Mouse (Mus musculus) T-helper 1 cell (primary cell): Measurements from ENCODE around the gene Clk2.
"Not testable (repeated sequence)": the region's sequence is repeated elsewhere in the genome, so short reads cannot be mapped to it uniquely, and the experiment has no call there.

ENCODE experiments used
- in situ Hi-C: fragments of 300-600 bp; cut with MboI, MseI; formaldehyde crosslinking; loops from one replicate; pipeline ENCODE4 v1.15.1; 2025; ENCODE audit warnings: high pct_unique_total_duplicates

Clk2 gene

DNA sequence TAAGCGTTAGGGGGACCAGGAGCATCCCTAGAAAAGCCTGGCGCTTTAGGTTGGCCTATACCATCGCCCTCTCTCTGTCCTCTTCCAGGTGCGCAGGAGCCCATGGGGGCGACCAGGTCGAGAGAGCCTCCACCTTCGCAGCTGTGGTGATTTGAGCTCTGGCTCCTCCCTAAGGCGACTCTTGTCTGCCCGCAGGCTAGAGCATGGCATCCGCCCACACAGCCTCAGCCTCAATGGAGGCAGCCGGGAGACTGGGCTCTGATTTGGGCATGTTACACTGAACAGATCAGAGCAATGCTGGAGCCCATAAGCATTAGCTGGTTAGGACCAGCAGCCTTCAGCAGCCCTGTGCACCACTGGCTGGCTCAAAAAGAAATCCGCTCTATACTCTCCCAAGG, 23.9 kb downstream of the Clk2 start:
- in situ Hi-C loops: no loop called here

DNA sequence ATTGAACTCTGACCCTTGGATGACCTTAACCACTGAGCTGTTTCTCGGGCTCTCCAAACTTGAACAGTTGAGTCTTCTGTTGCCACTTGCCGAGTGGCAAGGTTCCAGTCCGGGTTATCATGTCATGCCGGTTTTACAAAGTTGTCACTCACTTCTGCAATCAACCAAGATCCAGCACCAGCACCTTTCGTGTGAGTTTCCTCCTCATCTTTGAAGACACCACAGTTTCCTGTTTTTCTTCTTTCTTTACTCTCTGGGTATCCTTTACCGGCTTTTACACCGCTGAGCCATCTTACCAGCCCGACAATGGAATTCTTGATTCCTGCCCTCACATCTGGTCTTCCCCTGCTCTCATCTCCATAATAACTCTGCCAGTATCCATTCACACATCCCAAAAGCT, 25.8 kb downstream of the Clk2 start:
- in situ Hi-C loops: no loop called here

DNA sequence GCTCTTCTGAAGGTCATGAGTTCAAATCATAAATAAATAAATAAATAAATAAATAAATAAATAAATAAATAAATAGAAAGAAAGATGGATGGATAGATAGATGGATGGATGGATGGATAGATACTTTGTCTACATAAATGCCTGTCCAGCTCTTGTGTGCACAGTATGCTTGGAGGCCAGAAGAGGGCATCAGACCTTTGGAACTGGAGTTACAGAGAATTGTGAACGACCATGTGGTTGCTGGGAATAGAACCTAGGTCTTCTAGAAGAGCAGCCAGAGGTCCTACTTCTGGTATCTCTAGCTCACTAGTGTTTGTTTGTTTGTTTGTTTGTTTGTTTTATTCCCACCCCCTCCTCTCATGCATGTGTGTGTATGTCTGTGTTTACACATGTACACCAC, 28.8 kb downstream of the Clk2 start:
- in situ Hi-C loops: no loop called here

DNA sequence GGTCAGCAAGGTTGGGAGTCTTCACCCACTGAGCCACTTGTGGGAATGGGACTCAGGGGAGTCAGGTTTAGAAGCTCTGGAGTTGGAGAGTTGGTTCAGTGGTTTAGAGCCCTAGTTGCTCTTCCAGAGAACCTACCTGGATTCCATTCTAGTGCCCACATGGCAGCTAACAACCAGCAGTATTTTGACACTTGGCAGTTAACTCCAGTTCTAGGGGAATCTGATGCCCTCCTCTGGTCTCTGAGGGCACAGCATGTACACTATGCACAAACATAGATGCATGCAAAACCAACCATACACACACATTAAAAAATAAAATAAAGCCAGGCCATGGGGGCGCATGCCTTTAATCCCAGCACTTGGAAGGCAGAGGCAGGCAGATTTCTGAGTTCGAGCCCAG, 29.3 kb downstream of the Clk2 start:
- in situ Hi-C loops: no loop called here

DNA sequence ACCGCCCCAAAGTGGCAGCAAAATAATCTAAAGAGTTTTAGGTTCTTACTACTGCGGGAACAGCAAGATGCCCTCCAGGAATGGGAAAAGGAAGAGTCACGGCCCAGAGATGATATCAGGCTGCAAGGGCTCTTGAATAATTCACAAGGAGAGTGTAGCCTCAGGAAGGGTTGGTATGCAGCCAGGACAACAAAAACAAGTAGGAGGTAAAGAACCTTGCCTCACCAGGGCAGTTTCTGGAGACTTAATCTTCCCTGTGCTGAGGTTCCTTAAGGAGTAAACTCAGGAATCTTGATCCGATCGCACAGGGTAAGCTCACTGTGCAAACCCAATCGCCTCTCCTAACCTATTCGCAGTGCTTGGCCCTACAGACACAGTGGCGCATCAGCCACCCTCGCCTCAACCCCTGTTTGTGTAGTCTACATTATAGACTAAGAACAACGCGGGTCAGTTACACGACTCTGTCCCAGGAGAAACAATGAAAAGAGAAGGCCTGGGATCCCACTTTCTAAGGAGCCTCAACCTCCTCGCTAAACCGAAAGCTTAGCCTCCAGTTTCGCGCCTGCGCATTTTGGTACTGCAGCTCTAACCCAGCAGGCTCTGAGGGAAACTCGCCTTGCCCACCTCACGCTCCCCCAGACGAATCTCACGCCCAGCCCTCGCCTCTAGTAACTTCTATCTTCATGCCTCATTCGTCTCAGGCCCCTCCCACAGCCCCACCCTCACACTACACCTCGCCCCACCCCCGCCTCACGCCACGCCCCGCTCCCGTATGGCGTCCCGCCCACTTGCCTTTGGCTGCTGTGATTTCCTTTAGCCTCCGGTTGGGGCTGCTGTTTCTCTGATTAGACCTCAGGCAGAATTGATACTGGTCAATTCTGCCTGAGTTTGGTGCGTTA, 31.6 kb downstream of the Clk2 start:
- in situ Hi-C loops: no loop called here

DNA sequence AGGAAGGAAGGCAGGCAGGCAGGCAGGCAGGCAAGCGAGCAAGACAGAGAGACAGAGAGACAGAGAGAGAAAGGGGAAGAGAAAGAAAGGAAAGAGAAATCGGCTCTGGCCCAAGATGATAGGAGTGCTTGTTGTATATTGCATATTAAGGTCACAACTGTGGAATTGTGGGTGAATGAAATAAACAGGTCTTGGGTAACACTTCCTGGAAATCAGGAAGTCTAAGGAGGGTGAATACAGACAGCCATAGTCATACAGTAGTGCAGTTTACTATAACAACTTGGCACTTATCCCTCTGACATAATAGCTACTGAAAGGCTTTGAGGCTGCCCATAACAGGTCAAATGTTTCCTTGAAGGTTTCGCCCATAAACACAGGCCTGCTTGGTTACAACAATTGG, 35.2 kb downstream of the Clk2 start:
- in situ Hi-C loops: no loop called here

DNA sequence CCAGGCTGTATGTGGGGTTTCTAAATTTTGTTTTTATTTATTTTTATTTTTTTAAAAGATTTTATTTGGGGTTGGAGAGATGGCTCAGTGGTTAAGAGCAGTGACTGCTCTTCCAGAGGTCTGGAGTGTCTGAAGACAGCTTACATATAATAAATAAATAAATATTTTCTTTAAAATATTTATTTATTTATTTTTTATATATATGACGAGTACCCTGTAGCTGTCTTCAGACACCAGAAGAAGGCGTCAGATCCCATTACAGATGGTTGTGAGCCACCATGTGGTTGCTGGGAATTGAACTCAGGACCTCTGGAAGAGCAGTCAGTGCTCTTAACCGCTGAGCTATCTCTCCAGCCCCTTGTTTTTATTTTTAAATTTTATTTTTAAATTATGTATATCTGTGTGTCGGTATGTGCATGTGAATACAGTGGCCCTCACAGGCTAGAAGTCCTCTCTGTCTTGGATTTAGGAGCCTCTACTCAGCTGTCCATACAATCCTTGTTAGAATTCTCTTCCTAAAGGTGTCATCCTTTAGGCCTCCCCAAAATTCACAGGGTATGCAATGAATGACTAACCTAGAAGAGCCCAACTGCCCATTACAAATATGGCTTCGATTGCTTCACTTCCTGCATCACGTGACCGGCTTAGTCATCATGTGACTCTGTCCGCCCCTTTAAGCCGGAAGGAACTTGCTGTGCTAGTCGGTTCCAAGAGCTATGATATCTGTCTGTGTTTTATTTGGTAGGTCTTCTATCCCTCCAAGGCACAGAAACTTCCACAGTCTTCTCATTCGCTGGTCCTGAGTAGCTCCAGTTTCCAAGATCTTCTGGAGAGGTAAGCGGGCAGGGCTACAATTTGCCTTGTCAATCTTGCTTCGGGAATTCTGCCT, 37.9 kb downstream of the Clk2 start, which contains the start of gene Gba:
Gene Gba, plus strand, starts transcription at position 676 of the 889 bp plus-strand sequence.
- in situ Hi-C loops: no loop called here

DNA sequence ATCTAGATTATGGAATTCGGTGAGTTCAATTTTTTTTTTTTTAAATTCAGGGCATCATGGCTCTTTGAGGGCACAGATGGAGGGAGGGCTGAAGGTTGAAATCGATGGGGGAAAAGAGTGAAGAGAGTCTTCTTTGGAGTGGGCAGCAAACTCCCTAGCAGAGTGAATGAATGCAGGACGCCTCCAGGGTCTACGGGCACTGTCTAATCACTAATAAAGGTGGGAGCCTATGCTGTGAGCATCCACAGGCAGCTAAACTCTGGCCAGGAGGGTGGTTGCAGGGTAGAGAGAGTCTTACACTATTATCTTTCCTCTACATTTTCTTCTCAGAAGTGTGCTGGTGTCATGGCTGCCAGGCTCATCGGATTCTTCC, 38.5 kb downstream of the Clk2 start:
- in situ Hi-C loops: no loop called here

DNA sequence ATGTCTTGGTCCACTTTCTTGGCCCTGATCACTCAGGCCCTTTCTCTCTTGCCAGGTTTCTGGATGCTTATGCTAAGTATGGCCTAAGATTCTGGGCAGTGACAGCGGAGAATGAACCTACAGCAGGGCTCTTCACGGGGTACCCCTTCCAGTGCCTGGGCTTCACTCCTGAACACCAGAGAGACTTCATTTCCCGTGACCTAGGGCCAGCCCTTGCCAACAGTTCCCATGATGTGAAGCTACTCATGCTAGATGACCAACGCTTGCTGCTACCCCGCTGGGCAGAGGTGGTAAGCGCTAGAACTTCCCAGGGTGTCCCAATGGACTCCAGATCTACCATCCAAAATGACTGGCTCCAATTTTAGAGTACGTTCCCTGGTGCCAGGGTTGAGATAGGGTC, 41.5 kb downstream of the Clk2 start:
- in situ Hi-C loops: no loop called here

DNA sequence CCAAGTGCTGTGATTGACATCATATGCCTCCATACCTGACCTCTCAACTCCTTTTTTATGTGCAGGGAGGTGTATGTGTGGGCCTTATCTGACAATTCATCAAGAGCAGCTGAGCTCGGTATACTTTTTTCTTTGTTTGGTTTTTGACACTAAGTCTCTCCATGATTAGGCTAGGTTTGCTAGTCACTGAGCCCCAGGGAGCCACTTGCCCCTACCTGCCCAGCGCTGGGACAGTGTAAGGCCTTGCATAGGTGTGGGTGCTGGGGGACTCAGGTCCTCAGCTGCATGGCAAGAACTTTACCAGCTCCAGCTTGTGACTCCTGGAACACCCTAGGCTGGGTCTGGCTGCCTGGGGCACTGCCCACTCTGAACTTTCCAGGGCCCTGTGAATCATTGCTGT, 42.1 kb downstream of the Clk2 start:
- in situ Hi-C loops: no loop called here

DNA sequence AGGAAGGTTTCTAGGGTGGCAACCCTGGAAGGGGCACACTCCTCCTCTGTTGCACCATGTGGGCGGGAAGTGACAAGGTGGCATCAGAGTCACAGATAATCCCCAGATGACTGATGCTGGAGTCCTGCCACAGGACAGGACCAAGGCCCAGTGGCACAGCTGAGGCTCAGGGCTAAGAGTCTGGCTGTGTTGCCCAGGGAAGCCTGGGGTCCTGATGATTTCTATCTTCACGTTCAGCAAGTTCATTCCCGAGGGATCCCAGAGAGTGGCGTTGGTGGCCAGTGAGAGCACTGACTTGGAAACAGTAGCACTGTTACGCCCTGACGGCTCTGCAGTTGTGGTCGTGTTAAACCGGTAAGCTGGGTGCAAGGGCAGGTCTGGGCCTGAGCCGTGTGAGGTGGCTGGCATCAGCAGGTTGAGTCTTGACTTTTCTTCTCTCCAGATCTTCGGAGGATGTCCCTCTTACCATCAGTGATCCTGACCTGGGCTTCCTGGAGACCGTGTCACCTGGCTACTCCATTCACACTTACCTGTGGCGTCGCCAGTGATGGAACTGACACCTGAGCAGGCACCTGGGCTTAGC, 43.6 kb downstream of the Clk2 start:
- in situ Hi-C loops: no loop called here

DNA sequence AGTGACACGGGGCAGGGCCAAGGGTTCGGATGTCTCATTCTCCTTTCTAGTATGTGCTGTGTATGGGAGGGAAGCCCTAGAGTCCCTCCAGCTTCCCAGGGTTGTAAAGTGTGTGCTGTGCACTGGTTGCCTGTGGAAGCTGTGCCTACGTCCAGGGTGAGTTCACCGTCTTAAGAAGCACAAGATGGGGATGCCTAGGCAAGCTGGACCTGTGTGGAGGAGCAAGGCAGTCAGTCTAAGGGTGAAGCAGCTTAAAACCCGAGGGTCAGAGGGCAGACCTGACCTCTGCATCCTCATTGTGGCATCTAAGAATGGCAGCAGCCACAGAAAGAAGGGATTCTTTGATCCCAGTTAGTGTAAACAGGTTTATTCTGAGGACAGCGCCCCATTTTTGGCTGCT, 44.1 kb downstream of the Clk2 start:
- in situ Hi-C loops: no loop called here

DNA sequence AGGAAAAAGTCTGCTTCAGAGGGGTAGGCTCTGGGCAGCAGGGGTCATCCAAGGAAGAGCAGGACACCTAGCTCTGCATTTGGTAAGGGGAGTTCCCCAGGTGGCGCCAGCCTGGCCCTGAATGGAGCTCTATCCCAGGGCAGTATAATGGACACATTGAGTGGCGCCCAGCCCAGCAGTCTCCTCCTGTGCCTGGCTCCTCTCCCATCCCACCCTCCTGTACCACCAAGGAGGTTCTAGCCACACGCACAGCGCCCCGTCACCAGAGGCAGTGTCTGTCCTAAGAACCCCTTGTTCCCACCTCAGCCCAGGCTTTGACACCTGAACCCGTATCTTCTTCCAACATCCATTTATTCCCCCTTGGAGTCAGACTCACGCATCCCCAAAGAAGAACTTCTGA, 45.1 kb downstream of the Clk2 start:
- in situ Hi-C loops: no loop called here

DNA sequence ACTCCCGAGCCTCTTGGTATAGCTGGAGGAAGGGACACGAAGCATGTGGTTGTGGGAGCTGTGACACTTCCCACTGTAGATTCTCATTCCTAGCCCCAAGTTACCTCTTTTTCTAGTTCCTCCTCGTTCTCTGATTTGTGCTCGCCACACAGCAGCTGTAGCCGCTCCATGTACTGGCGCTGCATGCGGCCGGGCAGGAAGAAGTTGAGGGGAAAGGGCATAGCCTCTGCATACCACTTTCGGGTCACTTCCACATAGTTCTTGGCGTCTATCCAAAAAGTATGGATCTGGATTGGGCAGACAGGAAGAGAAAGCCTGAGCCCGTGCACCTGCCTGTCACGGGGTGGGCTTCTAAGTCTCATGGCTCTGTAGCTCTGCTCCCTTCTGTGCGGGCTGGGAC, 45.6 kb downstream of the Clk2 start:
- in situ Hi-C loops: no loop called here

DNA sequence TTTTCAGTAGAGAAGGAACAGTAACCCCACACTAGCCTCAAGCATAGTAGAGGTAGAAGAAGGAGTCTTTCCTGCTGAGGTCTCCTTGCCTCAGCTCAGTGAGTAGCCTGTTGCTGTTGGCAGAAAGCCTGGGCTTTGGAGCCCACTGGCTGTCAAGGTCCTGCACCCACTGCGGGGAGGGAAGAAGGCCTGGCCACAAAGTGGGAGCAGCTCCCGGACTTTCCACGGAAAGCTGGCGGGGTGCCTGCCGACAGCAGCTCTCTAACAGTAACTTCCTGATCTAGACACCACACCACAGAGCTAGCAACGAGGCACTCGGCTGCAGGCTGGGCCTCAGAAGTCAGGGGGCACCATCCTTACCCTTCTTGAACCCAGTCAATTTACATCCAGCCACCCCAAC, 46.1 kb downstream of the Clk2 start:
- in situ Hi-C loops: no loop called here

DNA sequence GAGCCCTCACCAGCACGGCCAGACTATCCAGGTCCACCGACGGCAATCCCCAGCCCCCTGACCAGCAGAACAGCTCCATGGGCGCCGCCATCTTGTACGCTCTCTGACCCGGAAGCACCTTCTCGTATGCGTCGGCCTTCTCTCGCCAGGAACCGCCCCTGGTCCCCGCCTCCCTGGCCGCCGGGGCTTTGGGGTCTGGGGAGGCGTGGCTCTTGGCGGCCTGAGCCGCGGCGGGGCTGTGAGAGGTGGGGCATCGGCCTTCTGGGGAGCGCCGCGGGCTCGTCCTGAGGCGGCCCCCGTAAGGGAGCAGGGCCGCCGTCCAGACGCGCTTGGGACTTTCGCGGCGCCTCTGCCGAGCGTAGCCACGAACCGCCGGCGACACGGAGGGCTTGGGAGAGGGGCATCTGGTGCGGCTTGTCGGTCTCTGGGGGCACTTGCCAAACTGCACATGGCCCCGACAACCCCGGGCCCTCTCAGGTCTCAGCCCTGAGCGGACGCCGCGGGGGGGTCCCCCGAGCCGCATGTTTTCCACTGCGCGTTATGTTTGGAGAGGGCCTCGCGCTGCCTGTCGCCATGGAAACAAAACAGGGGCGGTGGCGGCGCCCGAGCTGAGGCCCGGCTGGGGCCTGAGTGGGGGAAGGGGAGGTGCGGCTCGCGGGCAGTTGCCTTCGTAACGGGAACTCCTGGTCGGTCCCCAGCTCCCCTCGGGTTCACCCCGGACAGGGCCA, 49.4 kb downstream of the Clk2 start:
- in situ Hi-C loops: no loop called here

DNA sequence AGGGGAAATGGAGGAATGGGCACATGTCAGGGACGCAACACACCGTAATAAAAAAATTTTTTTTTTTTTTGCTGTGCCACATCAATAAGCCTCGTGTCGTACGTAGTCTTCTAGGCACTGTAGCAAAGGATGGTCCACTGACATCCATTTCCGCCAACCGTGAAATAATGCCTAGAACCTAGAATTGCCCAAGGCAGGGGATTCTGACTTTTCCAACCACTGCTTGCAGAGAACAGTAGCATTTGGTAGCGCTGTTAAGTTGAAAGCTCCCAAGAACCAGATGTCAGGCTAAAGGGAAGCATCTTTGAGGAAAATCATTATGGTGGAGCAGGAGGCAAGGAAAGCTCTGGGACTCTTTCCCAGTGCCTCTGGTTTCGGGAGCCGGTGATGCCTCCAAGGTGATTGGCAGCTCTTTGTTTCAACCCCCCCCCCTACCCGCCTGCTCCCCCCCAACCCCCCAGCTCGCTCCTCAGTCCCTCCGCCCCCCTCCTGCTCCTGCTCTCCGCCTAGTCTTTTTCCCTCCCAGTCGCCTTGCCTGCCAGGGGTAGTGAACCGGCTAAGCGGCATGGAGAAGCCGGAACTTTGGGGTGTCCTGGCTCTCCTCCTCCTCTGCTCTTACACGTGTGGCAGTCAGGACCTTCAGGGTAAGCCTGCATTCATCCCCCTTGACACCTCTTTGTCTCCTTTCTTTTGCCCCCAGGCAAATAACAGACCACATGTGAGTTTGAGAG, 50.3 kb downstream of the Clk2 start, which contains the start of gene Thbs3:
Gene Thbs3, plus strand, starts transcription at position 500 of the 731 bp plus-strand sequence.
- in situ Hi-C loops: no loop called here

DNA sequence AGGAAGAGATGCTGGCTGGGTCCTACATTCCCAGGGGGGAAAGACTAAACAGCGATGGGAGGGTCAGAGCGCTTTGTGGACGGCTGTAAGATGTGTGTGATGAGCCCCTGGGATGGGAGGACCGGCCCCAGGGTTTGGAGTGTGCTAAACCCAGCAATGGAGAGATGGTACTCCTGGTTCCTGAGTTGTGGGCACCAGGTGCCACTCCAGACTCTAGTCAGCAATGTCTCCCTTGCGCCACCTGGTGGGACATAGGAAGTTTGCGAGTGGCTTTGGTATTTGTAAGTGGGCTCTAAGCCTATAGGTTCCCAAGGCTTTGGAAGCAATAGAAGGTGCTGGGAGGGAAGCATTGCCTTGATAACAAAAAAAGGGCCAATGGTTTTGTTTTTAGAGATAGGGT, 51.3 kb downstream of the Clk2 start:
- in situ Hi-C loops: no loop called here

DNA sequence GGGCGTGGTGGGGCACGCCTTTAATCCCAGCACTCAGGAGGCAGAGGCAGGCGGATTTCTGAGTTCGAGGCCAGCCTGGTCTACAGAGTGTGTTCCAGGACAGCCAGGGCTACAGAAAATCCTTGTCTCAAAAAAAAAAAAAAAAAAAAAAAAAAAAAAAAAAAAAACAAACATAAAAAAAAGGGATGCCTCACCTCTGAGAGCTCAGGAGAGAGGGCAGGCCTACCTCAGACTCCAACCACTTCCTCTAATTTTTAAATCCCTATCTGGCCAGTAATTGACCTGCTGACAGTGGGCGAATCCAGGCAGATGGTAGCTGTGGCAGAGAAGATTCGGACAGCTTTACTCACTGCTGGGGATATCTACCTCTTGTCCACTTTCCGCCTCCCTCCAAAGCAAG, 51.8 kb downstream of the Clk2 start:
- in situ Hi-C loops: not testable (repeated sequence)

DNA sequence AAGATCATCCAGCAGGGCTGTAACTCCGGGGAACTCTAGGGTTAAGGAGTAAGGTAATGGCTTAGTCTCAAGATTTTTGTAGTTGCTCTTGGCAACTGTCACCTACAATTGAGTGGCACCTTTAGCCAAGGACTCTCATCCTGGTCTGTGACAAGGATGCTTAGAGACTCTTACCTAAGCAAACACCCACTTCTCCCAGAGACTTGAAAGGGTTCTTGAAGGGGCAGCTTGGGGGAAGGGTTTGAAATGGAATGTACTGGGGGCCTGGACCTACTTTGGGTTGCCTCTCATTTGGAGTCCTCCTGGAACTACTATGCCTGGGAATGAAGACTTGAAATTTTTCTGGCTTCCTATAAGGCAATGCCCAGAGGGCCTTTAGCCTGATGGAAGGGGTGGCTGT, 53.7 kb downstream of the Clk2 start:
- in situ Hi-C loops: no loop called here

DNA sequence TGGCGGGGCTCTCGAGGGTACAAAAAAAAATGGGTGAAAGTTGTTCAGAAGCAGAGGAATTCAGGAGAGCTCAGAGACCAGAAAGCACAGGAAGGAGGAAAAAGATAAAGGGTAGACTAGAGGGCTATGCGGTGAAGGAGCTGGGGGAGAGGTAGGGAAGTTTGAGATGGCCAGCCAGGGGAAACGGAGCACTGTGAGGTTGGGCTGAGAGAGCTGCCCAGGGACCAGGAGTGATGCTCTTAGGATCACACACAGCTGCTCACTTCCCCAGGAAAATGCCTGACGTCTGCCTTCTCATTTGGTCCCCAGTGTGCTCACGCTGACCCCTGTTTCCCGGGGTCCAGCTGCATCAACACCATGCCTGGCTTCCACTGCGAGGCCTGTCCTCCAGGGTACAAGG, 55.0 kb downstream of the Clk2 start:
- in situ Hi-C loops: no loop called here
